Mouse (Mus musculus) MEL (cell line): Measurements from ENCODE around the gene Oaz1. TPM values are rescaled to one million over a fixed set of nuclear protein-coding genes. Genes with fewer than 3 reads are reported as not detected.

ENCODE experiments used
- DNase-seq: peaks from one replicate; pipeline ENCODE4 v3.0.0; 2011; ENCODE audit warnings: low read depth, low spot score
- H3K27ac ChIP-seq: 2 replicates; pipeline ENCODE4 v1.5.1; 2012; ENCODE audit warnings: low read depth, mild to moderate bottlenecking, control low read depth, low read length, moderate library complexity; ENCODE audit not compliant: control insufficient read depth
- H3K27me3 ChIP-seq, 2 experiments: fragments of 150-350 bp in 1 of 2; sonication (generic) in 1 of 2; 2 replicates each; pipeline ENCODE4 v1.6.1; 2012; ENCODE audit warnings: low read length in 2 of 2, mild to moderate bottlenecking in 2 of 2, improper control_type of control experiment in 1 of 2, moderate library complexity in 1 of 2; ENCODE audit not compliant: insufficient read depth in 2 of 2, control insufficient read depth in 1 of 2
- H3K36me3 ChIP-seq, 2 experiments: 2 replicates each; pipeline ENCODE4 v1.6.1; 2012 to 2014; ENCODE audit warnings: low read length in 2 of 2, improper control_type of control experiment in 1 of 2, inconsistent platforms in 1 of 2, mild to moderate bottlenecking in 1 of 2; ENCODE audit not compliant: insufficient read depth in 2 of 2, control insufficient read depth in 1 of 2
- H3K4me1 ChIP-seq, 2 experiments: fragments of 150-350 bp in 1 of 2; sonication (generic) in 1 of 2; 2 replicates each; pipeline ENCODE4 v1.6.1; 2012; ENCODE audit warnings: low read length in 2 of 2, improper control_type of control experiment in 1 of 2, mild to moderate bottlenecking in 1 of 2; ENCODE audit not compliant: insufficient read depth in 2 of 2, control insufficient read depth in 1 of 2
- H3K4me3 ChIP-seq, 2 experiments: fragments of 150-350 bp in 1 of 2; sonication (generic) in 1 of 2; 2 replicates each; pipeline ENCODE4 v1.5.1; 2012; ENCODE audit warnings: low read depth in 2 of 2, low read length in 2 of 2, mild to moderate bottlenecking in 2 of 2, moderate library complexity in 2 of 2, control low read depth in 1 of 2, improper control_type of control experiment in 1 of 2; ENCODE audit not compliant: control insufficient read depth in 1 of 2, insufficient read depth in 1 of 2
- H3K79me2 ChIP-seq: 2 replicates; pipeline ENCODE4 v1.6.1; 2012; ENCODE audit warnings: mild to moderate bottlenecking, low read length, moderate library complexity; ENCODE audit not compliant: control insufficient read depth, poor library complexity, insufficient read depth
- H3K9ac ChIP-seq: 2 replicates; pipeline ENCODE4 v1.6.1; 2012; ENCODE audit warnings: low read depth, mild to moderate bottlenecking, control low read depth, low read length, moderate library complexity; ENCODE audit not compliant: control insufficient read depth, poor library complexity, severe bottlenecking
- H3K9me3 ChIP-seq: fragments of 150-350 bp; sonication (generic); replicated peaks from 2 replicates; pipeline ENCODE4 v1.6.1; 2012; ENCODE audit warnings: mild to moderate bottlenecking, low read length, improper control_type of control experiment, moderate library complexity; ENCODE audit not compliant: insufficient read depth
- BHLHE40 ChIP-seq: IDR thresholded peaks from 2 replicates; pipeline ENCODE4 v1.6.1; 2012; ENCODE audit warnings: low read depth, mild to moderate bottlenecking, inconsistent platforms, low read length, improper control_type of control experiment, borderline replicate concordance
- CHD1 ChIP-seq: IDR thresholded peaks from 2 replicates; pipeline ENCODE4 v1.6.1; 2012; ENCODE audit warnings: low read depth, mild to moderate bottlenecking, inconsistent platforms, low read length, improper control_type of control experiment
- CHD2 ChIP-seq: IDR thresholded peaks from 2 replicates; pipeline ENCODE4 v1.6.1; 2011; ENCODE audit warnings: low read length, improper control_type of control experiment
- CTCF ChIP-seq, 3 experiments: IDR thresholded peaks in 2 of 3; conservative IDR thresholded peaks in 1 of 3; 2 replicates each; pipeline ENCODE4 v1.5.1; 2011 to 2012; ENCODE audit warnings: low read length in 3 of 3, low read depth in 2 of 3, mild to moderate bottlenecking in 2 of 3, improper control_type of control experiment in 1 of 3, inconsistent platforms in 1 of 3, mixed read lengths in 1 of 3, moderate library complexity in 1 of 3; ENCODE audit not compliant: control insufficient read depth in 1 of 3, insufficient read depth in 1 of 3, poor library complexity in 1 of 3, severe bottlenecking in 1 of 3
- E2F4 ChIP-seq: IDR thresholded peaks from 2 replicates; pipeline ENCODE4 v1.6.1; 2011; ENCODE audit warnings: low read depth, low read length, improper control_type of control experiment, borderline replicate concordance
- EP300 ChIP-seq, 2 experiments: IDR thresholded peaks; 2 replicates each; pipeline ENCODE4 v1.6.1; 2011; ENCODE audit warnings: improper control_type of control experiment in 2 of 2, low read length in 2 of 2, low read depth in 1 of 2, mild to moderate bottlenecking in 1 of 2
- ETS1 ChIP-seq: IDR thresholded peaks from 2 replicates; pipeline ENCODE4 v1.6.1; 2012; ENCODE audit warnings: low read depth, mild to moderate bottlenecking, inconsistent platforms, low read length, improper control_type of control experiment, moderate library complexity
- GABPA ChIP-seq: IDR thresholded peaks from 2 replicates; pipeline ENCODE4 v1.6.1; 2012; ENCODE audit warnings: low read depth, mild to moderate bottlenecking, inconsistent platforms, low read length, improper control_type of control experiment, moderate library complexity
- GATA1 ChIP-seq: IDR thresholded peaks from 2 replicates; pipeline ENCODE4 v1.6.1; 2011; ENCODE audit warnings: low read depth, low read length, improper control_type of control experiment
- HCFC1 ChIP-seq: IDR thresholded peaks from 2 replicates; pipeline ENCODE4 v1.6.1; 2012; ENCODE audit warnings: low read depth, mild to moderate bottlenecking, inconsistent platforms, low read length, improper control_type of control experiment, moderate library complexity
- MAFK ChIP-seq: IDR thresholded peaks from 2 replicates; pipeline ENCODE4 v1.6.1; 2011; ENCODE audit warnings: low read depth, mild to moderate bottlenecking, low read length, improper control_type of control experiment, borderline replicate concordance
- MAX ChIP-seq: IDR thresholded peaks from 2 replicates; pipeline ENCODE4 v1.6.1; 2011; ENCODE audit warnings: low read length, improper control_type of control experiment
- MXI1 ChIP-seq: IDR thresholded peaks from 2 replicates; pipeline ENCODE4 v1.6.1; 2011; ENCODE audit warnings: mild to moderate bottlenecking, low read depth, low read length, improper control_type of control experiment
- POLR2AphosphoS2 ChIP-seq: IDR thresholded peaks from 2 replicates; pipeline ENCODE4 v1.6.1; 2011; ENCODE audit warnings: low read length, improper control_type of control experiment
- RAD21 ChIP-seq: IDR thresholded peaks from 2 replicates; pipeline ENCODE4 v1.6.1; 2011; ENCODE audit warnings: mild to moderate bottlenecking, low read depth, low read length, improper control_type of control experiment
- RCOR1 ChIP-seq: IDR thresholded peaks from 2 replicates; pipeline ENCODE4 v1.6.1; 2012; ENCODE audit warnings: low read depth, mild to moderate bottlenecking, inconsistent platforms, low read length, improper control_type of control experiment
- TBP ChIP-seq: IDR thresholded peaks from 2 replicates; pipeline ENCODE4 v1.8.0; 2011; ENCODE audit warnings: low read depth, low read length, improper control_type of control experiment
- TCF12 ChIP-seq: IDR thresholded peaks from 2 replicates; pipeline ENCODE4 v1.6.1; 2014; ENCODE audit warnings: low read depth, mild to moderate bottlenecking, inconsistent platforms, low read length, improper control_type of control experiment, moderate library complexity
- UBTF ChIP-seq: IDR thresholded peaks from 2 replicates; pipeline ENCODE4 v1.6.1; 2012; ENCODE audit warnings: low read depth, mild to moderate bottlenecking, inconsistent platforms, low read length, improper control_type of control experiment, moderate library complexity, borderline replicate concordance; ENCODE audit not compliant: insufficient read depth
- USF1 ChIP-seq: IDR thresholded peaks from 2 replicates; pipeline ENCODE4 v1.6.1; 2014; ENCODE audit warnings: low read depth, mild to moderate bottlenecking, inconsistent platforms, low read length, improper control_type of control experiment, moderate library complexity
- polyA plus RNA-seq, 2 experiments: library from polyadenylated mRNA; stranded (reverse) in 1 of 2; unstranded in 1 of 2; fragments of >175 nt in 1 of 2; fragments of >200 nt in 1 of 2; gene quantifications; 2 replicates each; pipeline versions ENCODE4 v1.2.1 to v1.2.4; 2012; ENCODE audit warnings: low replicate concordance in 2 of 2, low read depth in 1 of 2; ENCODE audit not compliant: insufficient read length in 2 of 2, insufficient read depth in 1 of 2, missing spikeins in 1 of 2
- total RNA-seq: library from RNA; depleted of rRNA; stranded (reverse); fragments of 300-350 nt; gene quantifications from 2 replicates; pipeline ENCODE4 v1.2.3, GENCODE M21; 2012

Oaz1 gene
- total and polyA plus RNA-seq, 3 experiments = 983 to 1,528 TPM; not detected in 1

GRCm38 (mm10) chr10:80790761-80791404 lies 35.6 kb upstream of the Oaz1 start:
- no peak for TF ChIP-seq MXI1
- no peak for TF ChIP-seq BHLHE40
- no peak for TF ChIP-seq E2F4
- TF ChIP-seq MAFK = no peak
- no peak for TF ChIP-seq HCFC1
- TF ChIP-seq POLR2AphosphoS2 = no peak
- no peak for TF ChIP-seq EP300 (IDR thresholded peaks at IDR 0.05; ENCODE audit: low read depth in 1 of 2, low read length in 2 of 2)
- TF ChIP-seq GATA1 = no peak
- TF ChIP-seq CHD2 = no peak
- no peak for TF ChIP-seq ETS1
- Histone ChIP-seq H3K4me1 (no peaks in the 10 kb centered on the region), H3K79me2 (no peaks in the 10 kb centered on the region), H3K27ac (no peak overlapping the region), H3K4me3 (no peak overlapping the region), H3K27me3 (no peaks in the 10 kb centered on the region), H3K36me3 (peaks cover 0 to 13% of the 10 kb centered on the region in 2 experiments; a peak in 2 of 4 replicates), H3K9me3 (no peaks in the 10 kb centered on the region), H3K9ac (no peak overlapping the region)
- DNase-seq = no peak

DNA sequence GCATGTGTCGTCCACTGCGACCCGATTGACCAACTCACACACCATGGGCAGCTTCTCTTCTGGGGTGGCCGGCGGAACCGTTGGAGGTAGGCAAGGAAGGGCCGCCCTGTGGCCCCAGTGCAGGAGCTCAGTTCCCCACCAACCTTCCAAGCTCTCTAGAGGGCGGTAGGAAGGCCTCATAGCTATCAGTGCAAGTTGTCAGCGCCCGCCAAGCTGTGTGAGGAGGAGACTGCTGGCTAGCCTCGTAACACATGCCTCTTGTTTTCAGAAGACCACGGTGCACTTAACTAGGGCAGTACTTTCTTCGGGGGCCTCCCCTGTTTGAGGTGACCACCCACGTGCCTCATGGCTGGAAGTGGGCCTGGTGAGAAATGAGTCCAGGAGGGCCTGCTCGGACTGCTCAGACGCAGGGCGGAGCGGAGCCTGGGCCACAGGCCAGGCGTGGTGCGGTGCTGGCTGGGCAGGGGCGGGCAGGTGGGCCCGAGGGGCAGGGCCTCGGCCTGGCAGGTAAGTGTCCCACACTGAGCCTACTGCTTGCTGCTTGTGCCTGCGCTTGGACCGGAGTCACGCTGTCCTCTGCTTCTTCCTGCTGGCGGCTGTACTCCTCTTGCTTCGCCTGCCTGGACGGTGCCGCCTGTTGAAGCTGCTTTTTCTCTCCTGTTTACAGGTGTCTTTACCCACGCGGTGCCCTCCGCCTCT lies 34.8 kb upstream of the Oaz1 start:
- Histone ChIP-seq H3K27ac (no peak overlapping the region), H3K4me1 (peaks cover 0 to 2% of the 10 kb centered on the region in 2 experiments; a peak in 2 of 4 replicates)

More for the DNA sequence above, 34.8 kb upstream of the Oaz1 start:
- TF ChIP-seq POLR2AphosphoS2 (no peak; the same call in 1 of the 2 replicates), UBTF (no peak), GABPA (no peak), MAX (no peak), CHD1 (no peak), TCF12 (no peak), BHLHE40 (no peak), USF1 (no peak), ETS1 (no peak), CTCF (IDR thresholded peaks at IDR 0.05 in 2 of 3, conservative IDR thresholded peaks at IDR 0.05 in 1 of 3; ENCODE audit: control insufficient read depth in 1 of 3, insufficient read depth in 1 of 3, low read depth in 2 of 3, low read length in 3 of 3, poor library complexity in 1 of 3, severe bottlenecking in 1 of 3) (no peak), RCOR1 (no peak), TBP (no peak), RAD21 (no peak)
- H3K27me3 ChIP-seq = no peaks in the 10 kb centered on the region
- peaks cover 4% of the 10 kb centered on the region for H3K79me2 ChIP-seq
- no peak for DNase-seq
- H3K9me3 ChIP-seq = no peaks in the 10 kb centered on the region
- no peak overlapping the region for H3K9ac ChIP-seq
- no peak overlapping the region for H3K4me3 ChIP-seq
- H3K36me3 ChIP-seq = peaks cover 3 to 13% of the 10 kb centered on the region in 2 experiments; a peak in 3 of 4 replicates
